Mouse (Mus musculus): Measurements from ENCODE around the gene Dip2a. TPM values are rescaled to one million over a fixed set of nuclear protein-coding genes. Genes with fewer than 3 reads are reported as not detected.

The Dip2a gene
- total and polyA plus RNA-seq, 2 experiments from 2014 or later = 12.6 to 65.2 TPM

DNA sequence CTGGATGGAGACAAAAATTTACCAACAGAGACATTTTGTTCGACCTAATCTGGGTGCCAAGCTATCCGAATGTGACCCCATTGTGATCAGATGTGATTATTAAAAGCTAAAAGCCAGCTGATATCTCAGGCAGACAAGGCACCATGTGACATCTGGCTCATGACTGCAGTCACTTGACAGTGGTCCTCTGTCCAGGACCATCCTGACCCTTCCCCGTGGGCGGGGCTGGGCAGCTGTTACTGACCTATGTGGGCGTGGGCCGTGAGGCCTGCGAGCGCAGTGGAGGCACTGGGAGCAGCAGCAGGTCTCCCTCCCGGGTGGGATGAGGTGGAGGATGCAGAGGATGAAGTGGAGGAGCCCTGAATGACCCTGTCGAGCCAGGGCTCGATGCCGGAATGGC is 27.5 kb downstream of the Dip2a start:
- DNase-seq (ENCODE audit: low spot score) (no peak), ATAC-seq (no peak)
- Histone ChIP-seq H3K9ac (replicated peaks; ENCODE audit: low read length) (no peak overlapping the region), H3K27me3 (ENCODE audit: insufficient read depth, low read length) (no peaks in the 10 kb centered on the region), H3K27ac (no peak overlapping the region), H3K4me1 (ENCODE audit: insufficient read depth, low read length) (no peaks in the 10 kb centered on the region), H3K9me3 (ENCODE audit: low read length) (no peaks in the 10 kb centered on the region), H3K4me2 (ENCODE audit: low read depth, low read length) (no peak overlapping the region), H3K4me3 (ENCODE audit: low read length) (no peak overlapping the region), H3K36me3 (ENCODE audit: insufficient read depth, low read length) (peaks cover 53% of the 10 kb centered on the region)
- no peak for TF ChIP-seq CTCF (IDR thresholded peaks at IDR 0.05; ENCODE audit: low read depth)
- WGBS = 88% methylated on average over 12 of the region's 12 CpGs

DNA sequence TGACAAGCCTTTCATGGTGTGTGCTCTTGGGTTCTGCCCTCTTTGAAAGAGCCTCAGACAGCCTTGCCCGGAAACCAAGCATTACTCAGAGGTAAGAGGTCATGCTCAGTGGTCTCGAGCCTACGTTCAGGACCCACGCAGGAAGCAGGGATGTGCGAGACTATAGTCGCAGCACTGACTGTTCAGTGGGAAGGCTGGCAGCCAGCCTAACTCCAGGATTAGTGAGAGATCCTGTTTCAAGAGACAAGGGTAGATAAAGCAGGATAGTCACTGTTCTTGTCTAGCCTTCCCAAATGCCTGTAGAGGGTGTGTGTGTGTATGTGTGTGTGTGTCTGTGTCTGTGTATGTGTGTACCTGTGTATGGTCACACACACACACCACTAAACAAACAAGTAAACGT is 28.9 kb downstream of the Dip2a start:
- 73% methylated on average over 7 of the region's 7 CpGs for WGBS
- H3K4me1 ChIP-seq (ENCODE audit: insufficient read depth, low read length) = no peaks in the 10 kb centered on the region
- no peak for TF ChIP-seq CTCF (IDR thresholded peaks at IDR 0.05; ENCODE audit: low read depth)
- peaks cover 55% of the 10 kb centered on the region for H3K36me3 ChIP-seq (ENCODE audit: insufficient read depth, low read length)
- H3K4me3 ChIP-seq (ENCODE audit: low read length) = no peak overlapping the region
- no peak overlapping the region for H3K4me2 ChIP-seq (ENCODE audit: low read depth, low read length)
- H3K27ac ChIP-seq = no peak overlapping the region
- no peaks in the 10 kb centered on the region for H3K27me3 ChIP-seq (ENCODE audit: insufficient read depth, low read length)
- DNase-seq (ENCODE audit: low spot score) (no peak), ATAC-seq (no peak)
- H3K9me3 ChIP-seq (ENCODE audit: low read length) = no peaks in the 10 kb centered on the region
- H3K9ac ChIP-seq (replicated peaks; ENCODE audit: low read length) = no peak overlapping the region

DNA sequence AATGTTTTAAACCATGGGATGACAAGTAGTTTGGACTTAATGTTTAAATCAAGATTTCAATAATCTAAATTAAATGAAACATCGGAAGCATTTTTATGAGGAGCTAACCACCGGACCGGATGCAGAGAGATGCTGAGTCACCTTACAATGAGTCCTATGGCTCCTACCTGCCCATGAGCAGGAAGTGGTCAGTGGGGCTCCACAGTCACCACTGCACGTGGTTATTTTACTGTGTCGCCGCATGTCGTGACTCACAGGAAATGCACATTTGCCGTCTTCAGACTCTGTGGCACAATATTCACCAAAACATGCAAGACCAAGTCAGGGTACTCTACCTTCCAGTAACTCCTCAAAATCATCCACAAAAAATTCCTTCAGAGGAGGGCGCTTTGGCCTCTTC is 38.4 kb downstream of the Dip2a start:
- no peaks in the 10 kb centered on the region for H3K4me1 ChIP-seq (ENCODE audit: insufficient read depth, low read length)
- no peak overlapping the region for H3K27ac ChIP-seq
- no peaks in the 10 kb centered on the region for H3K9me3 ChIP-seq (ENCODE audit: low read length)
- H3K4me3 ChIP-seq (ENCODE audit: low read length) = no peak overlapping the region
- peaks cover 52% of the 10 kb centered on the region for H3K36me3 ChIP-seq (ENCODE audit: insufficient read depth, low read length)
- no peak overlapping the region for H3K4me2 ChIP-seq (ENCODE audit: low read depth, low read length)
- WGBS = 90% methylated on average over 9 of the region's 9 CpGs
- DNase-seq (ENCODE audit: low spot score) = no peak
- TF ChIP-seq CTCF (IDR thresholded peaks at IDR 0.05; ENCODE audit: low read depth) = no peak
- no peaks in the 10 kb centered on the region for H3K27me3 ChIP-seq (ENCODE audit: insufficient read depth, low read length)
- ATAC-seq = no peak
- no peak overlapping the region for H3K9ac ChIP-seq (replicated peaks; ENCODE audit: low read length)

DNA sequence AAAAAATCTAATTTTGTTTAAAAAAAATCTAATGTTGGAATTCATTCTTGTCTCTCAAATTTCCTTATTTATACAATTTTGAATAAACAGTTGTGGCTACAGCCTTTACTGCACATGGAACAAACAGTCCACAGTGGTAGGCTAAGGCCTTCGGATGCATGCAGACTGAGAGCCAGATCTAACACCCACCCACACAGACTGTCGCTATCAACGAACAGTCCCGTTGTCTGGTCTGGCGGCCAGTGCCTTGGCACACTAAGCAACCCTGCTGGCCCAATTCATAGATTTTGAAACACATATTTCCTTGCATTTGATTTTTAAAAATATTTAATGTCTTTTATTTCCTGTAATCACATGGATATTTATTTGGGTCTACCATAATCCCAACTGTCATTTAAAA is 45.0 kb downstream of the Dip2a start:
- no peaks in the 10 kb centered on the region for H3K9me3 ChIP-seq (ENCODE audit: low read length)
- ATAC-seq (no peak), DNase-seq (ENCODE audit: low spot score) (no peak)
- no peaks in the 10 kb centered on the region for H3K27me3 ChIP-seq (ENCODE audit: insufficient read depth, low read length)
- 84% methylated on average over 5 of the region's 5 CpGs for WGBS
- no peaks in the 10 kb centered on the region for H3K4me1 ChIP-seq (ENCODE audit: insufficient read depth, low read length)
- H3K36me3 ChIP-seq (ENCODE audit: insufficient read depth, low read length) = peaks cover 61% of the 10 kb centered on the region
- no peak overlapping the region for H3K4me2 ChIP-seq (ENCODE audit: low read depth, low read length)
- no peak for TF ChIP-seq CTCF (IDR thresholded peaks at IDR 0.05; ENCODE audit: low read depth)
- no peak overlapping the region for H3K9ac ChIP-seq (replicated peaks; ENCODE audit: low read length)
- no peak overlapping the region for H3K27ac ChIP-seq
- H3K4me3 ChIP-seq (ENCODE audit: low read length) = no peak overlapping the region

DNA sequence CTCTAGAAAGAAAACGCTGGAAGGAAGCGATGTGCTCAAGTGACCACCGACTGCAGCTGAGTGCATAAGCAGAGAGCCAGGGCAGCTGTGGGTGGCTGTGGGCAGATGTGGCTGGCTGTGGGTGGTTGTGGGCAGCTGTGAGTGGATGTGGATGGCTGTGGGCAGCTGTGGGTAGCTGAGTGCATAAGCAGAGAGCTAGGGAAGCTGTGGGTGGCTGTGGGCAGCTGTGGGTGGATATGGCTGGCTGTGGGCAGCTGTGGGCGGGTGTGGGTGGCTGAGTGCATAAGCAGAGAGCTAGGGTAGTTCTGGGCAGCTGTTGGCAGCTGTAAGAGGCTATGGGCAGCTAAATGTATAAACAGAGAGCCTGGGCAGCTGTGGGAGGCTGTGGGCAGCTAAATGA is 51.9 kb downstream of the Dip2a start:
- 95% methylated on average over 4 of the region's 4 CpGs for WGBS
- Histone ChIP-seq H3K9ac (replicated peaks; ENCODE audit: low read length) (no peak overlapping the region), H3K36me3 (ENCODE audit: insufficient read depth, low read length) (peaks cover 92% of the 10 kb centered on the region), H3K9me3 (ENCODE audit: low read length) (no peaks in the 10 kb centered on the region), H3K4me3 (ENCODE audit: low read length) (no peak overlapping the region), H3K27ac (no peak overlapping the region), H3K4me2 (ENCODE audit: low read depth, low read length) (no peak overlapping the region), H3K4me1 (ENCODE audit: insufficient read depth, low read length) (no peaks in the 10 kb centered on the region), H3K27me3 (ENCODE audit: insufficient read depth, low read length) (no peaks in the 10 kb centered on the region)
- no peak for ATAC-seq
- DNase-seq (ENCODE audit: low spot score) = no peak
- TF ChIP-seq CTCF (IDR thresholded peaks at IDR 0.05; ENCODE audit: low read depth) = no peak

DNA sequence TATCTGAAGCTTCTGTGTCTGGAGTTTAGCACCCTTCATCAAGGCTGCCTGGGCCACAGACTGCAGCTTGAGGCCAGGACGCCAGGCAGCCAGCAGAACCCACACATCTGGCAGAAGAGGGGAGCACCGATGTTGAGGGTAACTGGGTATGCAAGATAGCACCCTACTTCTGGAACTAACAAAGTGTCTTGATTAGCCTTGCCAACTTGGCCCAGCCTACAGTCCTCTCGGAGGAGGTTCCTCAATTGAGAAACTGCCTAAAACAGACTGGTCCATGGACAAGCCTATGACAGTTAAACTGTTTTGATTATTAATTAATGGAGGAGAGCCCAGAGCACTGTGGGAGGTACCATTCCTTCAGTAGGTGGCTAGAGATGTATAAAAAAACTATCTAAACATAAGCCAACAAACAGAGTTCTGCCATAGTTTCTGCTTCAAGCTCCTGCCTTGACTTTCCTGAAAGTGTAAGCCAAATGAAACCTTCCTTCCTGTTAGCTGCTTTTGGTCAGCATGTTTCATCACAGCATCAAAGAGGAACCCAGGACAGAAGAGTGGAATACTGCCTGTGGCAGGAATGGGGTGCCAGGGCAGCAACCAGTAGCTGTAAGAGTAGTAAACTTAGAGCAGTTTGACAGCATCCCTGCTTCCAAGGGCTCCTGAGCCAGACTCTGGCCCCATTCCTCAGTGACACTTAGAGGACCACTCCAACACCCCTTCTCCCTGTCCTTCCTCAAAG is 55.0 kb downstream of the Dip2a start:
- Histone ChIP-seq H3K27ac (no peak overlapping the region), H3K9me3 (ENCODE audit: low read length) (no peaks in the 10 kb centered on the region), H3K4me1 (ENCODE audit: insufficient read depth, low read length) (no peaks in the 10 kb centered on the region), H3K36me3 (ENCODE audit: insufficient read depth, low read length) (peaks cover 92% of the 10 kb centered on the region), H3K9ac (replicated peaks; ENCODE audit: low read length) (no peak overlapping the region), H3K4me3 (ENCODE audit: low read length) (no peak overlapping the region), H3K27me3 (ENCODE audit: insufficient read depth, low read length) (no peaks in the 10 kb centered on the region), H3K4me2 (ENCODE audit: low read depth, low read length) (no peak overlapping the region)
- 84% methylated on average over 3 of the region's 3 CpGs for whole genome bisulfite sequencing
- ATAC-seq (no peak), DNase-seq (ENCODE audit: low spot score) (no peak)
- no peak for TF ChIP-seq CTCF (IDR thresholded peaks at IDR 0.05; ENCODE audit: low read depth)

DNA sequence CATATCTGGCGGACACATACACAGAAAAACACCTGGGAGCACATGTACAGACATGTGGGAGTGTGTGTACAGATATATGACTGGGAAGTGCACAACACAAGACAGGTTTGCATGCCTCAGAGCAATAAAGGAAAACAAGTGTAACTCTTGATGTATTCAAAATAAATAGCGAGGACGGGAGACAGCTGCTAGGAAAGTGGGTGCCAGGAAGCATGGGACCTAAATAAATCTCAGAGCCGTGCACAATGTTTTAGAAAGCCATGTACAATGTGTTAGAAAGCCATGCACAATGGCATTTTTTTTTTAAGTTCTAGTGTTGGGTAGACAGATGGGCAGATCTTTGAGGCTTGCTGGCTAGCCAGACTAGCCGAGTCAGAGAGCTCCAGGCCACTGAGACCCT is 56.0 kb downstream of the Dip2a start:
- peaks cover 92% of the 10 kb centered on the region for H3K36me3 ChIP-seq (ENCODE audit: insufficient read depth, low read length)
- no peak for TF ChIP-seq CTCF (IDR thresholded peaks at IDR 0.05; ENCODE audit: low read depth)
- H3K4me3 ChIP-seq (ENCODE audit: low read length) = no peak overlapping the region
- no peaks in the 10 kb centered on the region for H3K27me3 ChIP-seq (ENCODE audit: insufficient read depth, low read length)
- 90% methylated on average over 5 of the region's 5 CpGs for WGBS
- no peak overlapping the region for H3K9ac ChIP-seq (replicated peaks; ENCODE audit: low read length)
- H3K4me2 ChIP-seq (ENCODE audit: low read depth, low read length) = no peak overlapping the region
- H3K4me1 ChIP-seq (ENCODE audit: insufficient read depth, low read length) = no peaks in the 10 kb centered on the region
- no peak overlapping the region for H3K27ac ChIP-seq
- DNase-seq (ENCODE audit: low spot score) = no peak
- no peaks in the 10 kb centered on the region for H3K9me3 ChIP-seq (ENCODE audit: low read length)
- no peak for ATAC-seq
